Mouse (Mus musculus) intestine, embryonic 14.5 days (tissue): ENCODE measurements around the gene Kcnt1. TPM values are rescaled to one million over a fixed set of nuclear protein-coding genes. Genes with fewer than 3 reads are reported as not detected.
A peak's percentile ranks its signal among the peaks of the same experiment; 100 is the strongest.

Source experiments
- ATAC-seq: fragments of 200-750 bp; cut with Nextera tagmentation; replicated peaks from 2 replicates; pipeline ENCODE4 v1.8.0; 2017; ENCODE audit warnings: low read depth, moderate number of reproducible peaks, moderate TSS enrichment, moderate library complexity; ENCODE audit not compliant: low FRiP score, low TSS enrichment
- DNase-seq: peaks from one replicate; pipeline ENCODE4 v3.0.0-alpha.2; 2018; ENCODE audit warnings: low spot score
- H3K27ac ChIP-seq: fragments of 300-500 bp; sonication (generic); 2 replicates; pipeline ENCODE4 v1.5.1; 2014; ENCODE audit warnings: low read depth, mild to moderate bottlenecking, control low read depth
- H3K27me3 ChIP-seq: fragments of 300-500 bp; sonication (generic); replicated peaks from 2 replicates; pipeline ENCODE4 v1.6.1; 2014; ENCODE audit warnings: low read length, control low read depth; ENCODE audit not compliant: control insufficient read depth, insufficient read depth
- H3K36me3 ChIP-seq: fragments of 300-500 bp; sonication (generic); 2 replicates; pipeline ENCODE4 v1.6.1; 2014; ENCODE audit warnings: low read length, control low read depth; ENCODE audit not compliant: control insufficient read depth, insufficient read depth
- H3K4me1 ChIP-seq: fragments of 300-500 bp; sonication (generic); replicated peaks from 2 replicates; pipeline ENCODE4 v1.6.1; 2014; ENCODE audit warnings: low read length, control low read depth, mixed read lengths; ENCODE audit not compliant: control insufficient read depth, insufficient read depth
- H3K4me2 ChIP-seq: fragments of 300-500 bp; sonication (generic); 2 replicates; pipeline ENCODE4 v1.6.1; 2014; ENCODE audit warnings: low read length
- H3K4me3 ChIP-seq: fragments of 300-500 bp; sonication (generic); 2 replicates; pipeline ENCODE4 v1.5.1; 2014; ENCODE audit warnings: low read depth, low read length, control low read depth, mixed read lengths
- H3K9ac ChIP-seq: fragments of 300-500 bp; sonication (generic); 2 replicates; pipeline ENCODE4 v1.6.1; 2014; ENCODE audit warnings: mild to moderate bottlenecking, low read length
- H3K9me3 ChIP-seq: fragments of 300-500 bp; sonication (generic); 2 replicates; pipeline ENCODE4 v1.6.1; 2016; ENCODE audit warnings: low read length, control low read depth; ENCODE audit not compliant: control insufficient read depth
- WGBS: fragments of 180-500 bp; shearing (Covaris S2); extraction: QIAGEN DNeasy Blood & Tissue Kit; methylation state at CpG from one replicate; pipeline ENCODE4 v1.1.7; 2014; 5-methylcytosine and 5-hydroxymethylcytosine counted together
- polyA plus RNA-seq: library from polyadenylated mRNA; unstranded; fragments of >200 nt; fragmentation: Nextera tagmentation; extraction: Ambion mirVana; gene quantifications from 2 replicates; pipeline ENCODE4 v1.2.1, GENCODE M21; 2014

Gene Kcnt1
- polyA plus RNA-seq, 1 experiment from 2014 or later: 0.34 TPM

- Histone ChIP-seq H3K9me3 (no peaks in the 10 kb centered on the region), H3K4me1 (no peaks in the 10 kb centered on the region), H3K4me3 (no peak overlapping the region), H3K4me2 (no peak overlapping the region), H3K36me3 (peaks cover 69% of the 10 kb centered on the region), H3K27me3 (no peaks in the 10 kb centered on the region), H3K9ac (no peak overlapping the region), H3K27ac (no peak overlapping the region)
- no peak for ATAC-seq
- peak; percentile 54 for DNase-seq
- WGBS: 78% methylated on average over 3 of the region's 3 CpGs
Observed at GRCm38 (mm10) chr2:25947950-25948349, 84.4 kb downstream of the Kcnt1 start.

- Histone ChIP-seq H3K27me3 (no peaks in the 10 kb centered on the region), H3K4me2 (no peak overlapping the region), H3K36me3 (peaks cover 63% of the 10 kb centered on the region), H3K27ac (no peak overlapping the region), H3K4me3 (no peak overlapping the region), H3K9me3 (no peaks in the 10 kb centered on the region), H3K9ac (no peak overlapping the region), H3K4me1 (no peaks in the 10 kb centered on the region)
- 96% methylated on average over 3 of the region's 3 CpGs for WGBS
- DNase-seq (no peak), ATAC-seq (no peak)
Observed at GRCm38 (mm10) chr2:25949291-25949690, 85.8 kb downstream of the Kcnt1 start.

Other genes starting within 250 kb of the Kcnt1 start
- 0.24 TPM in 2 replicates for gene Ccdc183, start 246.1 kb upstream of the Kcnt1 start, polyA plus RNA-seq
- gene Tmem141, start 241.7 kb upstream of the Kcnt1 start, polyA plus RNA-seq: 25.7 and 26.7 TPM in 2 replicates
- 1.5 and 1.6 TPM in 2 replicates for gene Fcna, start 235.7 kb upstream of the Kcnt1 start, polyA plus RNA-seq
- gene Lcn8, start 210.6 kb upstream of the Kcnt1 start, polyA plus RNA-seq: not detected in 2 replicates
- not detected in 2 replicates for gene Lcn5, start 205.8 kb upstream of the Kcnt1 start, polyA plus RNA-seq
- gene Lcn6, start 186.9 kb upstream of the Kcnt1 start, polyA plus RNA-seq: not detected in 2 replicates
- not detected in 2 replicates for gene Lcn10, start 181.0 kb upstream of the Kcnt1 start, polyA plus RNA-seq
- not detected in 2 replicates for gene Obp2a, start 163.7 kb upstream of the Kcnt1 start, polyA plus RNA-seq
- 95.4 and 106 TPM in 2 replicates for gene Bmyc, start 157.0 kb upstream of the Kcnt1 start, polyA plus RNA-seq
- not detected in 2 replicates for gene Obp2b, start 126.7 kb upstream of the Kcnt1 start, polyA plus RNA-seq
- gene Lcn3, start 98.2 kb upstream of the Kcnt1 start, polyA plus RNA-seq: not detected in 2 replicates
- gene Lcn11, start 86.7 kb upstream of the Kcnt1 start, polyA plus RNA-seq: not detected in 2 replicates
- gene Gm13539, start 81.5 kb upstream of the Kcnt1 start, polyA plus RNA-seq: not detected in 2 replicates
- gene Glt6d1, start 47.9 kb upstream of the Kcnt1 start, polyA plus RNA-seq: not detected in 2 replicates
- not detected in 2 replicates for gene Lcn9, start 40.6 kb upstream of the Kcnt1 start, polyA plus RNA-seq
- not detected in 2 replicates for gene Sohlh1, start 16.5 kb upstream of the Kcnt1 start, polyA plus RNA-seq
- gene Camsap1, start 119.5 kb downstream of the Kcnt1 start, polyA plus RNA-seq: 16.8 and 17.7 TPM in 2 replicates
- gene Ubac1, start 158.0 kb downstream of the Kcnt1 start, polyA plus RNA-seq: 90.2 and 90.3 TPM in 2 replicates